Mouse (Mus musculus) megakaryocyte, embryonic 14.5 days (primary cell): Measurements from ENCODE around the gene Mthfsd.

ENCODE experiments used
- FLI1 ChIP-seq: IDR thresholded peaks from 2 replicates; pipeline ENCODE4 v1.6.1; 2012; ENCODE audit warnings: low read length, inconsistent platforms, mixed read lengths
- GATA1 ChIP-seq: IDR thresholded peaks from 3 replicates; pipeline ENCODE4 v1.6.1; 2012; ENCODE audit warnings: mixed read lengths, low read length, inconsistent platforms, borderline replicate concordance

GRCm38 (mm10) chr8:121115136-121115535 lies 6.9 kb upstream of the Mthfsd start:
- TF ChIP-seq GATA1 (no peak), FLI1 (no peak)
